Mouse (Mus musculus): ENCODE data around the gene Thsd7b.

DNA sequence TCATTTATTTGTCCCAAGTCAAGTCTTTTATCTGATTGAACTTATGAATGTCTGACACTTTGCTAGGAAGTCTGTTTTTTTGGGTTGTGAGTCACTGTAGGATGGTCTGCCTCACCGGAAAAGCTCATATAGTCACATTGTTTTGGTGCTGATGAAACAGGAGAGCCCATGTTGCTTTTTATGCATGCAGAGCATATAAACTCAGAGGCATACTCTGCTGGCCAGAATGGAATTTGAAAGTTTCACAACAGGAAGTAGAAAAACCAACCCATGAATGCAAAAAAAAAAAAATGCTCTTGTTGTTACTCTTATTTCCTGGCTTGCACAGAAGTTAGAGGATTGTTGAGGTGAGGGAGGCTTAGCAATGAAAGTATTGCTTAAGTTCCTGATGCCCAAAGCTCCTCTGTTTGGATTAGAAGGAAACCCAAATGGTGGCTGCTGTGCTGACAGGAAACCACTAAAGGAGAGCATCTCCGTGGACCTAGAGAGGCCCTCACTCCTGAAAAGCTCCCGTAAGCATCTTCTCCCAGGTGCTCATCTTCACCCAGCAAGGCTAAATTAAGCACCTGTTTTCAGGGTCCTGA is 269.6 kb downstream of the Thsd7b start:
- TF ChIP-seq GATA1 (IDR thresholded peaks at IDR 0.05; ENCODE audit: borderline replicate concordance, low read length) (no peak), CTCF (IDR thresholded peaks at IDR 0.05; ENCODE audit: low read depth, low read length) (no peak)
